Comparison of ENCODE assay signal across 9 mouse cellular contexts in genomic region chr10:97035371-97035786, GRCm38 (mm10).
DNase-seq lines count a peak whose midpoint lies in the region; ATAC-seq and TF ChIP-seq lines count a peak whose summit lies in the region.
"Had no signal": no experiment of that assay in that cellular context is flagged by ENCODE, and none has a peak within 500 bp of the region (broad histone marks: within the 10 kb centered on the region; RNA-seq: fewer than 3 reads in every experiment).

No protein-coding gene starts in this region.

- no peak for TF ChIP-seq CTCF in lung, embryonic 14.5 days (IDR thresholded peaks at IDR 0.05; ENCODE audit: low read depth)
- no peak for TF ChIP-seq CTCF in lung, adult 2 months (IDR thresholded peaks at IDR 0.05; ENCODE audit: insufficient read depth, low read length)

- TF ChIP-seq POLR2A in lung, adult 2 months (IDR thresholded peaks at IDR 0.05; ENCODE audit: borderline replicate concordance, extremely low read depth, low read depth, low read length), result no peak

- 31% methylated on average over 12 of the region's 12 CpGs for WGBS in lung, embryonic 14.5 days
- WGBS in lung, adult 2 months, result 45% methylated on average over 12 of the region's 12 CpGs

- DNase-seq in adrenal gland, postnatal 10 days, result peak; percentile 10
- DNase-seq in adrenal gland, postnatal 4 days (ENCODE audit: low spot score in 2 of 2), result no peak
- peak; percentile 65 for DNase-seq in lung, embryonic 14.5 days
- no peak for DNase-seq in lung, adult 2 months
- peak; percentile 57 to 60 for DNase-seq in cerebellum, postnatal 25 days
- DNase-seq in left cerebral cortex, postnatal 4 days, result peak; percentile 60
- no peak for DNase-seq in urinary bladder, postnatal 25 days (ENCODE audit: low spot score)
- DNase-seq in B cell, adult 2 months, result no peak

- H3K9me3 ChIP-seq in lung, embryonic 14.5 days (ENCODE audit: low read depth, low read length), result no peaks in the 10 kb centered on the region

- H3K9ac ChIP-seq in lung, embryonic 14.5 days, result no peak overlapping the region

- intact Hi-C loops in left cerebral cortex, postnatal 4 days (cut with DNase I), result no loop called here

- H3K36me3 ChIP-seq in lung, embryonic 14.5 days (ENCODE audit: insufficient read depth), result no peaks in the 10 kb centered on the region

- H3K4me1 ChIP-seq in lung, embryonic 14.5 days (ENCODE audit: insufficient read depth), result no peaks in the 10 kb centered on the region
- no peaks in the 10 kb centered on the region for H3K4me1 ChIP-seq in lung, adult 2 months (ENCODE audit: control insufficient read depth, insufficient read depth, low read length)

- H3K27me3 ChIP-seq in lung, embryonic 14.5 days (ENCODE audit: insufficient read depth, low read length), result no peaks in the 10 kb centered on the region

- H3K4me3 ChIP-seq in lung, embryonic 14.5 days (ENCODE audit: low read depth, low read length), result no peak overlapping the region
- H3K4me3 ChIP-seq in lung, adult 2 months (replicated peaks; ENCODE audit: extremely low read depth, low read depth, low read length), result no peak overlapping the region

- ATAC-seq in lung, embryonic 14.5 days (ENCODE audit: insufficient read depth), result no peak; the same call in 1 of the 2 replicates

- peak overlapping the region; percentile 37 for H3K4me2 ChIP-seq in lung, embryonic 14.5 days

- H3K27ac ChIP-seq in lung, embryonic 14.5 days (ENCODE audit: low read depth), result no peak overlapping the region
- H3K27ac ChIP-seq: macrophage had no signal

Comparison
In these comparisons a context has a peak if more than half of its experiments do, and no peak if none do; other contexts are left out.
1. DNase-seq: peak in adrenal gland, postnatal 10 days (single experiment), lung, embryonic 14.5 days (single experiment), cerebellum, postnatal 25 days (2 of 2) and left cerebral cortex, postnatal 4 days (single experiment); none in adrenal gland, postnatal 4 days (0 of 2), lung, adult 2 months (single experiment), urinary bladder, postnatal 25 days (single experiment) and B cell, adult 2 months (0 of 2).